Mouse (Mus musculus): Measurements from ENCODE around the gene Pcnx2.

Gene Pcnx2

GRCm38 (mm10) chr8:125856160-125856559 is 42.0 kb downstream of the Pcnx2 start:
- CTCF ChIA-PET: no interaction called here

DNA sequence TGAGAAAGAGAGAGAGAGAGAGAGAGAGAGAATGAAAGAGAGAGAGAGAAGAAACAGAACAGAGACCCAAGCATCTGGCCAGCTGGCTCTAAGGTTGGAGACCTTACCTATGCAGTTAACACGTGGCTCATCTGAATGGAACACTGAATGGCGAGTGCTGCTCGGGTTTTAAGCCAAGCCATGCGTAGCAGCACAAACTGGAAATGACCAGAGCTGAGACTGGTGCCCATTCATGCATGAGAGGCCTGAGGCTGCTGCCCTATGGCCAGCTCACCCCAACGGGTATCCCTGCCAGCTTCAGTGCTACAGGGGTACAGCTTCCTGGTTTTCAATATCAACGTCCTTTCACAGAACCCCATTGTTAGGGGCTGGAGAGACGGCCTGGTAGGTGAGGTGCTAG is 43.7 kb downstream of the Pcnx2 start:
- ChIA-PET POLR2A (no interaction called here), CTCF (interaction anchor here in 1 of 4 experiments (0.6 kb wide), 1 partner anchor 11 kb away, joined by 3 read pairs; no protein-coding TSS in a partner anchor)

More at GRCm38 (mm10) chr8:125856160-125856559, 42.0 kb downstream of the Pcnx2 start:
- POLR2A ChIA-PET: no interaction called here

GRCm38 (mm10) chr8:125853300-125853699 is 44.8 kb downstream of the Pcnx2 start:
- ChIA-PET CTCF (no interaction called here), POLR2A (no interaction called here)

- ChIA-PET POLR2A (no interaction called here), CTCF (no interaction called here)
Observed at GRCm38 (mm10) chr8:125849181-125849580, 48.9 kb downstream of the Pcnx2 start.

GRCm38 (mm10) chr8:125847842-125848241 is 50.3 kb downstream of the Pcnx2 start:
- ChIA-PET POLR2A (interaction anchor here in 1 of 4 experiments (1.0 kb wide), 1 partner anchor 277 kb away, joined by 3 read pairs; no protein-coding TSS in a partner anchor), CTCF (interaction anchor here in 3 of 4 experiments (0.7 to 2.1 kb wide), 4 partner anchors 11 to 538 kb away, joined by 3 to 5 read pairs (median 3); no protein-coding TSS in a partner anchor)

GRCm38 (mm10) chr8:125845281-125845680 is 52.8 kb downstream of the Pcnx2 start:
- POLR2A ChIA-PET: interaction anchor here in 1 of 4 experiments (0.6 kb wide), 1 partner anchor 27 kb away, joined by 3 read pairs; no protein-coding TSS in a partner anchor
- CTCF ChIA-PET: no interaction called here

DNA sequence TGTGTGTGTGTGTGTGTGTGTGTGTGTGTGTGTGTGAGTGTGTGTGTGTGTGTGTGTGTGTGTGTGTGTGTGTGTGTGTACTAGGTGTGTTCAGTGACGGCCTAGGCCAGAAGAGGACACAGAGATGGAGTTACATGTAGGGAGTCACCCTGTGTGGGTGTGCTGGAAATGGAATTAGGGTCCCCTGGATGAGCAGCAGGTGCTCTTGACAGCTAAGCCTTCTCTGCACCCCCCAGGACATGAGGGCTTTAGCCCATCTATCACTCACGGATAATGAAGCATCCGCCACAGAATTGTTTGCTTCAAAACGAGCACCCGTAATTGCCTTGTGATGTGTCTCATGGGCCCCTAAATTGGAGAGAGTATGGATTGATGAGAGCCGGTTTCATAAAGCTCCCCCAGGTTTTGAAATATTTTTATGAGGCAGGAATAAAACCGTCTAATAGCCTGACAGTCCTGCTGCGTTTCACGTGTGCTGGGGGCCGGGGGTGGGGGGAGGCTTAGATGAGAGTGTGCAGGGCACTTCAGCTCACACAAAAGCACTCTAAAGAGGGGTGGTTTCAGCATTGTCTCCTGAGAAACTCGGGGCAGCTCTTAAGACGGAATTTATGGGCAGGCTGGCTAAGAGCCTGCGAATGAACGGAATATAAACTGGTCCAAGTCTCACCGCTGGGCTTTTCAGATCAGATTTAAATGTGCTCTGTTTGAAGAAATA is 54.8 kb downstream of the Pcnx2 start:
- ChIA-PET CTCF (interaction anchor here in 1 of 4 experiments (1.1 kb wide), 1 partner anchor 19 kb away, joined by 3 read pairs; no protein-coding TSS in a partner anchor), POLR2A (no interaction called here)

DNA sequence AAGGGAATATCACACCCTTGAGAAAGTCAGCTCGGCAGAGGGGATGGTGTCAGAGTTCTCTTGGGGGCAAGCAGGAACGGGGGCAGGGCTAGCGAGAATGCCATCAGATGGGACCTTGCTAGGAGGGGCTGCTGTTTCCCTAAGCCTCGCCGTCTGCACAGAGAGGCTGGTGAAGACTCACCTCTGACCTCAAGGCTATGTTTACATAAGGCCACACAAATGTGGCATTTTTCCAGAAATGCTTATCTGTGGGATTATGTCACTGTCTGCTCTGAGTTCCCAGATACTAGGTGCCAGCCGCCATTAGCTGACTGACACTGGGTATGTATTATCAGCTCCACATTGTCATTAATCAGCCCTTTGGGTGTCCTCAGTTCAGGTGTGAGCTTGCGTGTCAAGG is 56.0 kb downstream of the Pcnx2 start:
- ChIA-PET POLR2A (no interaction called here), CTCF (interaction anchor here in 1 of 4 experiments (1.1 kb wide), 1 partner anchor 18 kb away, joined by 3 read pairs; no protein-coding TSS in a partner anchor)

- ChIA-PET POLR2A (interaction anchor here in 2 of 4 experiments (0.6 to 1.6 kb wide), 2 partner anchors 8 to 644 kb away, joined by 3 read pairs; no protein-coding TSS in a partner anchor), CTCF (interaction anchor here in 1 of 4 experiments (0.5 to 1.2 kb wide), 2 partner anchors 18 to 253 kb away, joined by 3 read pairs; no protein-coding TSS in a partner anchor)
Observed at GRCm38 (mm10) chr8:125824688-125825087, 73.4 kb downstream of the Pcnx2 start.

GRCm38 (mm10) chr8:125823719-125824118 is 74.4 kb downstream of the Pcnx2 start:
- CTCF ChIA-PET: interaction anchor here in 1 of 4 experiments (1.1 to 1.2 kb wide), 2 partner anchors 19 to 658 kb away, joined by 3 read pairs; no protein-coding TSS in a partner anchor
- POLR2A ChIA-PET: no interaction called here

DNA sequence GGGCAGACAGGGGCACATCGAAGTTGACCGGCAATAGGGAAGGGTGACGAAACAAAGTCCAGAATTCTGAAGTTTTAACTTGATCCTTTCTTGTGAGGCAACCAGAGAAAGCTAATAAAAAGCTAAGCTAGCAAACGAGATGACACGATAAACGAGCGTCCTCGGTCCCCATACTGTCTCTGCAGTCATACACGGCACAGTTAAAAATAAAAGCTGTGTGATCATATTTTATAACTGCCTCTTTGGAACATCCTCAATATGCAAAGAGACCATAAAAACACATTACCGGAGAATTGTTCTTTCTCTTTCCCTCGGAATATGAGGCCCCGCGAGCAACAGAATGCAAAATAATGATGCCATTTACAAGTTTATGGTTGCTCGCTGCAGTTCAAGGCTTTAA is 76.1 kb downstream of the Pcnx2 start:
- ChIA-PET CTCF (interaction anchor here in 1 of 4 experiments (0.6 kb wide), 1 partner anchor 354 kb away, joined by 3 read pairs; no protein-coding TSS in a partner anchor), POLR2A (interaction anchor here in 1 of 4 experiments (0.6 kb wide), 1 partner anchor 960 kb away, joined by 7 read pairs; no protein-coding TSS in a partner anchor)

- POLR2A ChIA-PET: interaction anchor here in 1 of 4 experiments (0.6 kb wide), 1 partner anchor 653 kb away, joined by 3 read pairs; no protein-coding TSS in a partner anchor
Observed at GRCm38 (mm10) chr8:125819797-125820196, 78.3 kb downstream of the Pcnx2 start.

DNA sequence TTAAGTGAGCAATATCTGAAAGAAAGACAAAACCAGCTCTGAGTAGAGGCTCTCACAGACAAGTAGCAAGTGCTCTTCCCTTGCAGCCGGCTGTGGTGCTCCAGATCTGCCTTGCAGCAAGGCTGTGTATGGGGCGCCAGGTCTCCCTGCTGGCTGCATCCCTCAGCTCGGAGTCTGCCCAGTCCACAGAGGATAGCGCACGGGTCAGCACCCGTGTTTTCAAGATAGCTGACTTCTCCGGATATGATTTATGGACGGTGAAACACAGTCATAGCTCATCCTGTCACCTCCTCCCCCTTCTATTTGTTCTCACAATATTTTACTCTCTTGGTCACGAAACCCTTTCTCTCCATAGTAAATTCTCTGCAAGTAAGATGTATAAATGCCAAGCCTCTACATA is 79.3 kb downstream of the Pcnx2 start:
- POLR2A ChIA-PET: interaction anchor here in 1 of 4 experiments (0.6 kb wide), 1 partner anchor 27 kb away, joined by 3 read pairs; no protein-coding TSS in a partner anchor
- CTCF ChIA-PET: interaction anchor here in 1 of 4 experiments (0.6 kb wide), 1 partner anchor 743 kb away, joined by 7 read pairs; no protein-coding TSS in a partner anchor

More at GRCm38 (mm10) chr8:125819797-125820196, 78.3 kb downstream of the Pcnx2 start:
- CTCF ChIA-PET: interaction anchor here in 2 of 4 experiments (0.6 to 1.4 kb wide), 6 partner anchors 13 to 751 kb away, joined by 3 to 15 read pairs (median 7); no protein-coding TSS in a partner anchor

- ChIA-PET POLR2A (no interaction called here), CTCF (interaction anchor here in 1 of 4 experiments (0.6 kb wide), 2 partner anchors 633 to 1013 kb away, joined by 3 read pairs; no protein-coding TSS in a partner anchor)
Observed at GRCm38 (mm10) chr8:125816742-125817141, 81.4 kb downstream of the Pcnx2 start.

- CTCF ChIA-PET: interaction anchor here in 1 of 4 experiments (0.5 to 0.6 kb wide), 2 partner anchors 422 to 874 kb away, joined by 4 read pairs; no protein-coding TSS in a partner anchor
Observed at GRCm38 (mm10) chr8:125808826-125809225, 89.3 kb downstream of the Pcnx2 start.

DNA sequence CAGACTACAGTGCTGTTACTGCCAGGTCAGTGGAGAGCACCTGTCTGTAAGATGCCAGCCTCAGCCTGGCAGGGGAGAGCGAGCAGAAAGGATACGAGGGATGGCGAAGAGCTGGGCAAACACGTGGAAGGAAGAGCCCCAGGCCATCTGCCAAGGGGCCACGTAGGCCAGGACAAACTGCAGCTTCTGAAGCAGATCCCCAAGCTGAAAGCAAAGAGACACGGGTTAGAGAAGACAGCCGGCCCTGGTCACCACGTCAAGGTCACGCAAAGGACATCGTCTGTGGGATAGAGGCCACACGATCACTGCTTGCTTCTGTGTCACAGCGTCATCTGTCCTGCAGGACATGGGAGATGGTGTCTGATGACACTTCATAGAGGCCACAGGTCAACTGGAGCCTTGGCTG is 90.2 kb downstream of the Pcnx2 start:
- POLR2A ChIA-PET: no interaction called here

More at GRCm38 (mm10) chr8:125808826-125809225, 89.3 kb downstream of the Pcnx2 start:
- POLR2A ChIA-PET: no interaction called here

DNA sequence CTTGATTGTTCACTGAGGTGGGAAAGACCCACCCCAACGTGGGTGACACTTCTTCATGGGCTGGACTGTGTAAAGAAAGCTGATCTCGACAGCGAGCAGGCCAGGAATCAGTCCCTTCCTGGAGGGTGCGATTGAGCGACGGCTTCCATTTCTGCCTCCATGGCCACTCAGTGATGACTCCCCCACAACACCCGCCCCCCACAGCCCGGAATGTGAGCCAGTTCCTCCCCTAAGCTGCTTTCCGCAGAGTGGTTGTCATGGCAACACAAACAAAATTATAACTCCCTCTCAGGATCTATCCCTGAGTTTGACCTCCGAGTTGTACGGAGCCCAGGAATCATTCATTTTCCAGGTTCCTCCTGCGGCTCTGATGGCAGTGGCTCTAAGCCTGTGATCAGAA is 91.7 kb downstream of the Pcnx2 start:
- POLR2A ChIA-PET: no interaction called here
- CTCF ChIA-PET: interaction anchor here in 1 of 4 experiments (0.5 kb wide), 1 partner anchor 1911 kb away, joined by 3 read pairs; no protein-coding TSS in a partner anchor

More for the DNA sequence above, 90.2 kb downstream of the Pcnx2 start:
- CTCF ChIA-PET: interaction anchor here in 1 of 4 experiments (0.6 kb wide), 1 partner anchor 873 kb away, joined by 4 read pairs; no protein-coding TSS in a partner anchor

DNA sequence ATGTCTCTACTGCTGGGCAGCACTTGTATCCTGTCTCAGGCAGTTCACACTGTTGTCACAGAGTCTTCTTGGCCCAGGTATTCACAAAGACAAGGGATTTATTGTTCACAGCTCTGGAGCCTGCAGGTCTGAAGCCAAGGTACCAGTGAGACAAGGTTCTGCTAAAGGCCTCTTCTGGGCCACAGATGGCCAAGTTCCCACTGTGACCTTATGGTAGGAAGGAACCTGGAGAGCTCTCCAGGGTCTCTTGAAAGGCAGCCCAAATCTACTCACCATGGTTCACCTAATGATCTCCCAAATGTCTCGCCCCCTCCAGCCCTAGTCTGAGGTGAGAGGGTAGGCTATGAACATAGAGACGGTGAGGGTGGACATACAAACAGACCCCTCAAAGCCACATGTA is 101.1 kb downstream of the Pcnx2 start:
- ChIA-PET CTCF (no interaction called here), POLR2A (no interaction called here)

- CTCF ChIA-PET: no interaction called here
- POLR2A ChIA-PET: no interaction called here
Observed at GRCm38 (mm10) chr8:125795341-125795740, 102.8 kb downstream of the Pcnx2 start.
